Mouse (Mus musculus): ENCODE measurements around the gene Gstcd.

Gstcd gene

DNA sequence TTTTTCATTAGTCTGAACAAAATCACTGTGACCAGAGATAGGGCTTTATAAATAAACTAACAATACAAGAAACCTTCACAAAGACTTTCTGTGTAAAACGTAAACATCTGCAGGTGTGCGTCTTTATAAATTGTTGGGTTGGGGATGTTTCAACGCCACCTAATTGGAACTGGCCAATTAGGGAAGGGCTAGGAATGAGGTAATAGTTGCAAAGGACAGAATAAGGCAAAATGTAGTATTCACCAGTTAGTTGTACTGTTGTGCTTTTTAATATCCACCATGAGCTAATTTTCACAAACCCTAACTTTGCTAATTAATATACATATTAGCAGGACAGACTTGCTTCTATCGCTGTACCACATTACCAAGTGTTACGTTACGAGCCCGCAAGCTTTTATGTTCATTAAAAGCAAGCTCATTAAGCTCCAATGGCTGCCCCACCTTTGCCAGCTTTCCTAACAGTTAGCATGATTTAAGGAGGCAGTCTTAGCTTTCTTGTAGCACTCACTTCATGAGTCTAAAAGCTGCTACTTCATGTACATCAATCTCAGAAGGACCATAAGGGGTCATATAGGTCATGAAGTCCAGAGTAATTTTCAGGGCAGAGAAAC is 58.6 kb downstream of the Gstcd start:
- no peak for DNase-seq (ENCODE audit: inconsistent age in 2 of 2, low spot score in 1 of 2)

DNA sequence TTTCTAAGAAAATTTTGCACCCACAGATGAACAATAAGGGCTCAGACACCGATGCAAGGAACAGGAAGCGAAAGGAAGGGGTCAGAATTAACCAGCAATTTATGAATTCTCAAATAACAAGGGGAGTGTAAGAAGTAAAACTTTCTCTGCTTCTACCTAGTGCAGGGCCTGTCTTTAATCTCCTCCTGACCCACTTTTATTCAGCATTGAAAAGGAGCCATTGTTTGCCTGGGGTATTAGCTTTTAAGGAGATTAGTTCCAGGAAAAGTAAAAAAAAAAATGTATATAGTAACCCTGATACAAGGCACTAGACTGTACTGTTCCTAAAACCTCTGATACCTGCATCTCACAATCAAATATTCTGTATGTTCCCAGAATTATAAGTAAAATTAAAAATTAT is 64.9 kb downstream of the Gstcd start:
- no peak for DNase-seq (ENCODE audit: inconsistent age in 2 of 2, low spot score in 1 of 2)

DNA sequence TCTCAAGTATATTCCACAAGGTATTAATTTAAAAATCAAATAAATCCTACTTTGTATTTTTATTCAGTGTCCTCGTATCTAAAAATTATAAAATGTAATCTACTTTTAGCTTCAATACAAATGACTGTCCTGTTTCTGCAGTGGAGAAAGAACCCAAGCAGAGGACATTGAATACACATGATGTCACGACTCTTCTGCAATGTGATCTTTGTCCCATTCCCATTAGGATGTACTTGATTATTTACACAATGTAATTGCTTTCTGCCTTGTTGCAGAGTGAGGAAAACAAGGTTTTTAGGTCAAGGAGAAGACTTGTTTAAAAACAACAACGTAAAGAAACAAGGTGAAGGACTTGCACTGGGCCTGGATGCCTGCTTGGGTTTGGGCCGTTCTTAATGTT is 84.6 kb downstream of the Gstcd start:
- DNase-seq (ENCODE audit: inconsistent age in 2 of 2, low spot score in 1 of 2): no peak

DNA sequence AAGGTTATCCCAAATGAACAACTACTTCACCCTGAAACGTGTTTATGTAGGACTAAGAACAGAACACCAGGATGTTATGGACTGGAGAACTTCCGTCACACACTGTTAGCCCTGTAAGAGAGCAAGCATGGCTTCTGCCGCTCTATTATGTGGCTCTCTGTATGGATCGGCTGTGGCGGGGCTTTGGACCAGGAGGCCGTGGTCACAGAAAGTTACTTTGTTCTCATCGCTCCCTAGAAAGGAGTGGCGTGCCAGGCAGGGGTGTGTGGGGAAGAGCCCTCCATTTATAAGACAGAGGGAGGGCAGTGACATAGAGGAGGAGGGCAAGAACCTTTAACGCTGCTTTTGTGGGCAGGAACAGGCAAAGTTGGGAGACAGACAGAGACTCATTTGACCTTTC is 95.5 kb downstream of the Gstcd start:
- no peak for DNase-seq (ENCODE audit: inconsistent age in 2 of 2, low spot score in 1 of 2)

DNA sequence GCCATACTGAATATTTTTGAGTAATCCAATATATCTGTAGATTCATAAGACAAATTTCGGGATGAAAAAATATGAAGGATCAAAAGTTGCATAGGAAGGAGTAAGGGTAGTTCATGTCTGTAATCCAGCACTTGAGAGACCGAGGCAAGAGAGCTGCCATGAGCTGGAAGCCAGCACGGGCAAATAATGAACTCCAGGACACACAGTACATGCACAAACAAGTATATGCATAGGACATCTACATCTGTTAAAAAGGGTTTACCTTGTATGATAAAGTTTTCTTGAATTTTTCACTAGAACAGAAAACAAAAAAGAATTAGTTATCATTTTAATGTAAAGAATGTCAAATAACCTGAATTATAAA is 95.9 kb downstream of the Gstcd start:
- DNase-seq (ENCODE audit: inconsistent age in 2 of 2, low spot score in 1 of 2): no peak

DNA sequence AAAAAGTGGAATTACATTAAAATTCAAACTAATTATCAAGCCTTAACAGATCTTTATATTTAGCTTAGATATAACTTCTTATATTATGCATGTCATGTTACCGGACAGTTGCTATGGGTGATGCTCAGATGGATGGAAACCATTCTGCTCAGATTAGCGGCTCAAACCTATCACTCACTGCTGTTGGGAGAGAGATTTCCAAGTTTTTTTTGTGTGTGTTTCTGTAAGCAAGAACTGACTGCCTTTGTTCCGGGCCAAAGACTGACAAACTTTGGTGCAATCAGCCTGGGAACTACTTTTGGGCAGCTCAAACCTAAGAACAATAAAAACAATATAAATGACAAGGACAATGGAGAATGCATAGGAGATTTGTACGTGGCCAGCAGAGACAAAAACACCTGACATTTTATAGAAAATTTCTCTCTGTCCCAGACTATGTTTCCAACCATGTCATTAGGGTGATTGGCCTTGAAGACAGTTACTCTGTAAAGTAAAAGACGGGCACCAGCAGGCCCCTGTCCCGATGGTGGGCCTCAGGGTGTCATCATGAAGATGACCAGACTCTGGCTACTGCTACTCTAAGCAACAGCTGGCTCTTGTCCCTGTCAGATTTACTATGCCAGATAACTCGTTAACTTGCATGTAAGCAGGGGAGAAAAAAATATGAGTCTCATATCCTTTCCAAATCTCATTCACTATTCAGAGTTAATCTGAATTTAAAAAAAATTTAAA is 96.5 kb downstream of the Gstcd start:
- no peak for DNase-seq (ENCODE audit: inconsistent age in 2 of 2, low spot score in 1 of 2)

DNA sequence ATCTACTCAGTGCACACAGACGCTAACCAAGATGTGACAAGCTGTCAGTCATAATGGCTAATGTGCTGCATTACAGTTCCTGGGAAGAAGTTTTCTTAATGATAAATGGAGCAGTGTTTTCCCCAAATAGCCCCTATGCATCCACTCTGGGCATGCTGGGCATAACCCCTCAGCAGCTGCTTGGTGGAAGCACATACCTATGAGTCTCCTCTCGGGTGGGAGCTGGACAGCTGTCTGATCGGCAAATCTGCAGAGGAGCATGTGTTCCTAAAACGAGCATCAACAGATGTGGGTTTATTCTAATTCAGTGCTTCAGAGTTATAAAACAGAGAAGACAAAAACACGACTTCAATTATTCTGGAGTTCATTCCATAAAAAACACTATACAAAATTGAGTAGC is 105.6 kb downstream of the Gstcd start:
- DNase-seq (ENCODE audit: inconsistent age in 2 of 2, low spot score in 1 of 2): no peak

DNA sequence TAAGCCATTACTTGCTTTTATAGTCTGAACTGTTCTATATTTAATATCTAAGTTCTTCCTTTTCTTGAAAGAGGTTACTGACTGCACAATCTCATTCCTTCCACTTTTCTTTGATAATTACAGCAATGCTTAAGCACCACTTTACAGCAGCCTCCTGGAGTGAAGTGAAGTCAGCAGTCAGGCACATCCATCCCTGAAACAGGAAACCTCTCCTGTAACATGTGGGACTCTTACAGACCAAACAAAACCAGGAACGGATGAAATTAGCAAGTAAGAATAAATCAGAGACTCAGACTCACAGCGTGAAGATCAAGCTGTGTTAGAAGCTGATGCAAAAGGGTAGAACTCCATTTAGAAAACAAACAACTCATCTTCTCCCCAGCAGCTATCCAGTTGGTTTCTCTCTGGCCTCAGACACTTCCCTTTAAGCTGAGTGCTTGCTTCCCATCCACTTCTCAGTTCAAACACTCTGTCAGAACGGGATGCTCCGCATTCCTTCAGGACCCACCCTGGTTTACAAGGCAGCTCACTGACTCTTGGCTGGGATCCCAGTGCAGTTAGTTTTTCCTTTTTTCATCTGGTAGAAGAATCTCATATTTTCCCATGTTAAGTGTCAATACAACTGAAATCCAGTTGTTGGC is 107.9 kb downstream of the Gstcd start:
- DNase-seq (ENCODE audit: inconsistent age in 2 of 2, low spot score in 1 of 2): no peak

DNA sequence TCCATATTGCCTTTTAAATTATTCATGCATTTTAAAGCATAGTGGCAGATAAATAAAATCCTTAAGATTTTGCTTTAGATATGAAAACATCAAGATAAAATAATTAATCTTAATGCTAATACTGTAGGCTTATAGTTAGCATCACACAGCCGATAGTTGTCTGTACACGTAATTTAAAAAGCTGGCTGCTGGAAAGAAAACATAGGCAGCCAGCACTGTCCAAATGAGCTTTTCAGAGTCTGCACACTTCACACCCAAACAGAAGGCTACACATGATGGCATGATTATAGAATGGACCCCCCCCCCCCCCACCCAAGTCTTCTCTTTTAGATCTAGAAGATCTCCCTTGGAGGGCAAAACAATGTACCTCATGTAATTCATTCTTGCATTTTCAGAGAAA is 109.9 kb downstream of the Gstcd start:
- DNase-seq (ENCODE audit: inconsistent age in 2 of 2, low spot score in 1 of 2): no peak

DNA sequence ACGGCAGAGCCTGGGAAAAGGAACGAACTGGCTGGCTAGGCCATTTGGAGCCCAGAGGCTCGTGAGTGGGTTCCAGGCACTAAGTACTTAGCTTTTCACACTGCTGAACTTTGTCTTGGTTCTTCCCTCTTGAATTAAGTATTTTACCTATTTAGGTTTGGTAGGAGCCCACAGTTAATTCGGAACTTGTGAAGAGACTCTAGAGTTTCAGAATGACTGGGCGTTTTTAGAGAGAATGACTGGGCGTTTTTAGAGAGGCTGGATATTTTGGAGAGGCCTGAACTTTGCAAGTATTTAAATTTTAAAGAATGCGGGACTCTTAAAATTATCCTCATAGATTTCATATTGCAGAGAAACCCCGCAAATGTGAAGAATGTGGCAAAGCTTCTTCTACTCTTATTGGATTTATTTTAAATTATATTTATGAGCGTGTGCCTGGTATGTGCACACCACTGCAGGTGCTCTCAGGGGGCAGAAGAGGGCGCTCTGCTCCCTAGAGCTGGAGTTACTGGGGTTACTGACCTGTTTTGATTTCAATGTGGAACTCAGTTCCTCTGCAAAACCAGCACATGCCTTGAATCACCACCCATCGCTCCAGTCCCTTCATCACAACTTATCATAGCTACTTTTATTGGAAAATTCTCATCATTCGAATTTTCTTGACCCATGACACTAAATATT is 111.9 kb downstream of the Gstcd start:
- no peak for DNase-seq (ENCODE audit: inconsistent age in 2 of 2, low spot score in 1 of 2)

DNA sequence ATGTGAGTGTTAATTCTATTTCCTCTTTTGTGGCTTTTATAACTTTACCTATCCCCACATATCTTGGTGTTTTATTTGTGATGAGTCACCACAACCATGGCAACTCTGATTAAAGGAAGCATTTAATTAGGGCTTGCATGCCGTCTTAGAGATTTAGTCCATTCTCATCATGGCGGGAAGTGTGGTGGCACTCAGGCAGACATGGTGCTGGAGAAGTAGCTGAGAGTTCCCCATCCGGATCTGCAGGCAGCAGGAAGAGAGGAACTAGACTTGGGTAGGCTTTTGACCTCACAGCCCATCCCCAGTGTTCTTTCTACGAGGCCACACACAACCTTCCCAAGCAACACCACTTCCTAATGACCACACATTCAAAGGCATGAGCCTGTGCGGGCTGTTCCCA is 125.6 kb downstream of the Gstcd start:
- DNase-seq (ENCODE audit: inconsistent age in 2 of 2, low spot score in 1 of 2): no peak

DNA sequence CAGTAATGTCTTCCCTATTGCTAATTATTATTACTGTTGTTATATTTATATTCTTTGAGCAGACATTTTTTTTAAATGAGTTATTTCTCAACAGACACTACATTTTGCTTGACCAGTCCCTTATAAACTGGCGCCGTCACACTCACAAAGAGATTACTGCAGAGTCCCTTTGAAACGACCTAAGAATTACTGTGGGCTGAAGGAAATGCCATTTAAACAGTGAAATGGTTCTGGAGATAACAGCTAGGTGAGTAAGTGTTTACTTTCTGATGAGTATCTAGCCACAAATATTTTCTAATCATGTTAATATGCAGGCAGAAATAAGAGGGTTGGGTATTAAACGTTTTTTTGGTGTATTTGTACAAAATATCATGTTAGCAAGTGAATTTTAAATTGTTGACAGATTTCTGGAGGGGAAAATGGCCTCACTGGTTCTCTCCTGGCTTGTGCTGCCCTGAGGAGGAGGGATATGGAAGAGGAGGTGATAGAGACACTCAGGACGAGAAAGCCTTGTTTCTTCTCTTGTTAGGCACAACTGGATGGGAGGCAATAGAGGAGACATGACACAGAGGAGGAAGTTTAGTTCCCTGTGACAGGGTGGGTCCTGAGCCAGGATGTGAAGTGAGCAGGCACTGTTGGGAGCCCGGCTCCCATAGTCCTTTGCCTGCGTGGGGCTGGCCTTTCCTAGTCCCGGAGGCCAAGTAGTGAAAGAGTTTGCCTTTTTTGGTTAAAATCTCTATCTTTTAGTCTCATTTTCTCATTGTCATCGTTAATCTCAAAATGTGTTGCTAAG is 126.9 kb downstream of the Gstcd start:
- no peak for DNase-seq (ENCODE audit: inconsistent age in 2 of 2, low spot score in 1 of 2)

DNA sequence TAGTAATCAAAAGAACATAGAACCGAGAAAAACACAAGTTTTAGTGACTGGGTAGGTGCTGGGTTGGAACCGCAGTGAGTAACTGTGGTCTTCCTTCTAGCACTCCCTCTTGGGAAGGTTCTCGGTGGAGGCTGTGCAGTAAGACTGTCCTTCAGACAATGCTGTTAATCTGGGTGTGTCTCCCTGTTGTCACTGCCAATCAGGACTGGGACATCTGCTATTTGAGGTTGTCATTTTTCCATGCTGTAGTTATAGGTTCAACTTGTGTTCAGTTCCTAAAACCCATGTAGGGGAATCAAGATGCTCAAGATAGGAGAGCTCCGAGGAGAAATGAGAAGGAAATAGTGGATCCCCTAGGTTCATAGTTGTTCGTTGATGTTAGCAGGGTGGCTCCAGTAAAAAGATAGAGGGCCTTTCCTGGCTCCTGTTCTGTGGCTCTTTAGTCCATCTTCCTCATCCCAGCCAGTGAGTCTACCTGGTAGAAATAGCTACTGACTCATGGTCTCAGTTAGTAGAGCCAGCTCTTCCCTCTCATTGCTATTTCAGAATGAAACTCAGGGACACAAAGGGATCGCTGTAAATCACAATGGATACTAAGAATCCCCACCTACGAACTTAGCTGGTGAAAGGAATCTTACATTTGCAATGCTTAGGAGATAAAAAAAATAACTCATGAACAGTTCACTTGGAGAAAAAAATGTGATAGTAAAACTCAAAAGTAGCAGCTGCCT is 129.0 kb downstream of the Gstcd start:
- no peak for DNase-seq (ENCODE audit: inconsistent age in 2 of 2, low spot score in 1 of 2)

DNA sequence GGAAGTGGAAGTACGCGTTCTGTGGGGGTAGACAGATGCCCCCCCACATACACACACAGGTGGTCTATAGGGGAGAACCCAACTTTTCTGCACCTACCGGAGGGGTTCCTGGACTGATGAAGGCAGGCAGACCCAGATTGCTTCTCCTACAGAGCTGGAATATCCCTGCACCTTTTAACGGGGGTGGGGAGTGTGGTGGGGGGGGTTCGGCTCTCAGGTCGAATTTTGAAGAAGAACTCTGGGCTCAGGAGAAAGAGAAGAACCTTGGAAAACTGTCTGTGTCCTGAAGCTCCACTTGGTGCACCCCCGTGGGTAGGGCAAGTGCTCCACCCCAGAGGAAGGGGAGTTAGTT is 141.3 kb downstream of the Gstcd start:
- DNase-seq (ENCODE audit: inconsistent age in 2 of 2, low spot score in 1 of 2): no peak

DNA sequence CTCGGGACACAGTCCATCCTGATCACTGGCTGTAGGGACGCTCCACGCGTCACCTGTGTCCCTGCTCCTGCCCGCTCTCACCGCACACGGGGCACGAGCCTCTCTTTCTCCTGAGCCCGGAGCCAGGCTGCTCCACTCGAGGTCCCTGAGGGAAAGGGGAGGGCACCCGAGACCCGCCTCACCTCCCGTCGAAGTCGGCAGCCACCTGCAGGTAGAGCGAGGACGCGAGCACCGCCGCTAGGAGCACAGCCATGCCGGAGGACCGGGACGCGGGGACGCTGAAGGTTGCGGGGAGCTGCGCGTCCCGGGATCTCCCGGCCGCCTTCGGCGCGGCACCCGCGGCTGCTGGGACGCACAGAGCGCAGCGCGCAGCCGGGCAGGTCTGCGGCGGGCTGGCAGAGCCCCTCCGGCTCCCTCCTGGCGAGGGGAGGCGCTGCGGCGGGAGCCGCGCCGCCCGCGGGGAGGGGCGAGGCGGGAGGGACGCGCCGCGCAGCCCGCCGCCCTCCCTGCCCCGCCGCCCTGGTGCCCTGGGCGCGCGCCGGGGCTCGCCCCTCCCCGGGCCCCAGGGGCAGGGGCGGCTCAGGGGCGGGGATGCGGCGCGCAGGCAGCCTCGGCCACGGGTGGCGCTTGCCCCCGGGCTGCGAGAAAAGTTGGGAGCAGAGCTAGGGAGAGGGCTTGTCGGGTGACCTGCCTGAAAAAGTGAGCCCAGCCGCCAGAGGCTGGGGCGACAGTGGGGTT is 141.9 kb downstream of the Gstcd start, which contains the start of gene Npnt:
Npnt (minus strand) TSS at position 501 of the 738 bp plus-strand sequence.
- peak; percentile 24 to 73 for DNase-seq (ENCODE audit: inconsistent age in 2 of 2, low spot score in 1 of 2)

DNA sequence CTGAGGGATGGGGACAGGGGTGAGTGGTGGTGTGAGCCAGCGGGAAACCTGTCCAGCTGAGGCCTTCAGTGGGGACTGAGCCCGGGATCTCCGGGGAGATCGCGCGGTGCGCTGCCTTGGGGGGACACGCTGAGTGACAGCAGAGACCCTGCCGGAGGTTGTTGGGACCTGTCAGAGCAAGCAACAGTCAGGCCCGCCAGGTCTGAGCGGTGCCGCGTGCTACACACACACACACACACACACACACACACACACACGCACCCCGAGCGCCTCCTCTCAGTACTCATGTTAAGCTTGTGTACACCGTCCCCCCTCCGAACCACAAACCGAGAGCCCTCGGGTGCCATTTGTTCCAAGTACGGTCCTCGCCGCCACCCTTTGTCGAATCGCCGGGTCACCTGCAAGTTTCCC is 142.4 kb downstream of the Gstcd start:
- no peak for DNase-seq (ENCODE audit: inconsistent age in 2 of 2, low spot score in 1 of 2)

DNA sequence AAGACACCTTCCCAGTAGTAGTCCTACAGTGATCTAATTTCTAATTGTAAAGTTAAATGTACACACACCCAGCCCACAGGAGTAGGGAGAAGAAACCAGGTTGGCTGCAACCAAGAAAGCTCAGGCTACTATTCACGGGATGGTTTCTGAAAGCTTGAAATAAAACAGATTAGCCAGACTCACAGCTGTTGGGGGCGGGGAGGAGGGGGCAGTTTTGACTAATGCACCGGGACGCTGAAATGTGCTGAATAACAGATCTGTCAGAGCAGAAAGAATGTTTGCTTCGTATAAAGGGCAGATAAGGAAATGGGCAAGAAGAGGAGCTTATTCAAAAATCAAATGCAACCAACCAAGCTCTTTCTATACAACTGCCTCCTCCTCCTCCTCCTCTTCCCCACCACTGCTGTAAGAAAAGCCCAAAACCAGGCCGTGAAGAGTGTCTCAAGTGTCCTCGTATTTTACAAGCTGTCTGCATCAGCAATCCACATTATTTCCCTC is 143.5 kb downstream of the Gstcd start:
- no peak for DNase-seq (ENCODE audit: inconsistent age in 2 of 2, low spot score in 1 of 2)

DNA sequence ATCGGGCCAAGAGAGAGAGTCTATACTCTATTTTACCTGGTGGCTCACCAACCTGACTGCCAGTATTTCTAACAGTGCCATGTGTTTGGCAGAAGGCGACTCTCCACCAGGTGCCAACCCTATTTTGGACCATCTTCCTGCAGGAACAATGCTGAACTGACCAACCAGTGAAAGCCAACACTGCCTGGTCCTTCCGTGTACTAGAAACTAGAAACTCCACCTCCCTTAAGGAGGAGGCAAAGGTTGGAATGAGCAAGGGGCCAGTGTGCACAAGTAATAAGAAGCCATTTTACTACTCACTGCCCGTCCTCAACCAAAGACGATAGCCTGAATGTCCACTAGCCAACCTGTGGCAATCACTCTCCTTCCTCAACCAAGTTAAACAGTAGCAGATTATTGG is 145.7 kb downstream of the Gstcd start:
- DNase-seq (ENCODE audit: inconsistent age in 2 of 2, low spot score in 1 of 2): no peak

DNA sequence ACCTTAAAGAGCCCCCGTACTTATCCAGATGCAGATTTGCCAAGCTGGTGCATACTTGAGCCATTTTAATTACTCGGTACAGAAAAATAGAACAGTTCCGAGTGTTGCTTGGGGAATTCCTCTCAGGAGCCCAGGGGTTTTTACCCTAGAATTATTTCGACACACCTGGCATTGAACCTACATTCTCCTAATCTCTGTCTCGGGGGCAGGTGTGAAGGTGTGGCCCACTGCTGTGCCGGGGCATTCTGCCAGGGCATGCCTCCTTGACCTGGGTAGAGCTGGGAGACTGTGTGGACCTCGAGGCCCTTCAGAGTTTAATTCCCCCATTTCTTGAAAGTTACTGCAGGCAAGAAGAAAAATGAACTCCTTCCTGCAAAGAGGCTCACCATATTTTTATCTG is 146.2 kb downstream of the Gstcd start:
- no peak for DNase-seq (ENCODE audit: inconsistent age in 2 of 2, low spot score in 1 of 2)

DNA sequence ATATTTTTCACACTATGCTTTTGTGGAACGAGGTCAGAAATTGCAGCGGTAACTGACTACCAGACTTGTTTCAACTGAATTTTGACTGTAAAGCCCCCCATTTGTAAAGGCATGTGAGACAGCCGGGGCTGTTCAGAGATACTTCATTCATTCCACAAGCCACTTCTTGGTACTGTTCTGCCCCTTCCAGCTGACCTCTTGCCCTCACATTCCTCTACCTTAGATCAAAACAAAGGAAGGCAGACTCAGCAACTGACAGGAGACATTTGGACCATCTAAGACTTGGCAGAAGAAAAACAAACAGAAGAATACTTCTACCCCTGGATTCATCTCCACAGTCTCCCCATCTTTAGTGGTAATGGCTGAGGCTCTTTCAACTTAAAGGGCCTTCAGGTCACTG is 147.2 kb downstream of the Gstcd start:
- DNase-seq (ENCODE audit: inconsistent age in 2 of 2, low spot score in 1 of 2): no peak
